Mouse (Mus musculus): ENCODE results near the gene Rab6a. TPM values are rescaled to one million over a fixed set of nuclear protein-coding genes. Genes with fewer than 3 reads are reported as not detected.

Rab6a gene
- total RNA-seq, 2 experiments from 2014 or later: 426 to 428 TPM

DNA sequence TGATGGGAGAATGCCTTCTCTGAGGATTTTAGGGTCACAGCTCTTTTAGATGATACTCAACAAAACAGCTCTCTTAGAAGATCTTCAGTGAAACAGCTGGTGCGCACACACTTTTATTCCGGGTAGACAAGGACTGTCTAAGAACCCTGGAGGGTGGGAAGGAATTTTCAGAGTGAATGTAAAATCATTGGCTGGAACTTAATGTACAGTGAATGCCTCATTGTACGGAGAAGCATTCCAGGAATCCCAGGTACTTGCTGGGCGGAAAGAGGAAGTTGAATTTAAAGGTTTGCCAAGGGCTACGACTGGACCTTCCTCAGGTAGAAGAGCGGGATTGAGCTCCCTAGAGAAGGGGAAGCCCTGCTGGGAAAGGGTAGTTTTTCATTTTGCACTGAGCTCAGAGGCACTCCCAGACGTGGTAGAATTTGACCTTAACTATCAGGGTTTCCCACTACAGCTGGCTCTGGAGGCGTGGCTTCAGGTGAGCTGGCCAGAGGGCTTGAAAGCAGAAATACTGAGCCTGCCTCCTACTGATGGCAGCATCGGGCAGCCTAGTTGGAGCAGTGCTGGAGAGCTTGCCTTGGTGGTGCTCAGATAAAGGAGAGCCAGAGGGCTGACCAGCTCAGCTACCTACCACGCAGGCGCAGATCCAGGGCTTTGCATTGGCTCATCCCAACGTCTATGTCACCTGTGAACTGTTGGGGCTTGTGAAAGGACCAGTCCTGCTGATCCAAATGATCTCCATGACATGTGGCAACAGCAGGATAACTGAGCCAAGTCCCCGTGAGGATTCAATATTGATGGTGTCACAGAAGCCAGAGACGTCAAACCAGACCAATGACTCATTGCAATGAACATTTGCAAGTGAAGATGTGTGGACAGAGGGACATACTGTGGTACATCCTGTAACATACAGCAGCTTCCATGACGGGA lies 72.0 kb downstream of the Rab6a start:
- no peak for DNase-seq (ENCODE audit: low spot score in 2 of 2)

GRCm38 (mm10) chr7:100681132-100681531 lies 73.9 kb downstream of the Rab6a start:
- DNase-seq (ENCODE audit: low spot score in 2 of 2): peak in 1 of 2 experiments; percentile 22

DNA sequence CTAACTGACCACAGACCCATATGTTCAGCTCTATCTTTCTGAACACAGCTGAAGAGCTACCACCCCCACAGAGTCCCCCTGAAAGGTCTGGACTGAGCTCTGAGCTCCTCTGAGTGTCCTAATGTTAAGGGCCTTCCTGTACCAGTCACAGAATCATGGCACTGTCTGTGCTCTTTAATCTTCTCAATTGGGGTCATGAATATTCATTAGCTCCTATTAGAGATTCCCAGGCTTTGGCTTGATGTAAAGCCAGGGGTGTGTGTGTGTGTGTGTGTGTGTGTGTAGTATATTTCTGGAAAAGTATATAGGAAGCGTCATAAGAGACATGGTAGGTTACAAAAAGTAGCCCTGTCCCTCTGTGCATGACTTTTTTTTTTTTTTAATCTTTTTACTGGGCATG lies 76.0 kb downstream of the Rab6a start:
- DNase-seq (ENCODE audit: low spot score in 2 of 2): no peak

- no peak for DNase-seq (ENCODE audit: low spot score in 2 of 2)
Observed at GRCm38 (mm10) chr7:100684081-100684480, 76.9 kb downstream of the Rab6a start.

DNA sequence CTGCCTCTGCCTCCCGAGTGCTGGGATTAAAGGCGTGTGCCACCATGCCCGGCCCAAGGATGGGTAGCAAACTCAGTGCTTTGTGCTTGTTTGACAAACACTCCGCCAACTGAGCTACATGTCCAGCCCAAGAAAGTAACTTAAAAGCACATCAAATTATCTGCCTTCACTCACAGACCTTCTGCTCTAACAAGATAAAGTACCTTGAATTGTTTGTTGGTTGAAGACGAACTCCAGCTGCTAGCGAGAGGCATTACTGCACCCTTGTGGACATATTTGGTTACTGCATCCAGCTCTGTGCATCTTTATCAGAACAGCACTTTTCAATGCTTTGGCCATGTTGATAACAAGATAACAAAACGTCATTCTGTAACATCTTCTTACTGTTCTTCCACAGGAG lies 77.3 kb downstream of the Rab6a start:
- DNase-seq (ENCODE audit: low spot score in 2 of 2): peak; percentile 65 to 81

GRCm38 (mm10) chr7:100685061-100686030 lies 78.1 kb downstream of the Rab6a start:
- peak; percentile 74 to 77 for DNase-seq (ENCODE audit: low spot score in 2 of 2)

- no peak for DNase-seq (ENCODE audit: low spot score in 2 of 2)
Observed at GRCm38 (mm10) chr7:100688471-100688870, 81.3 kb downstream of the Rab6a start.

Other genes starting within 250 kb of the Rab6a start
- gene C2cd3, start 235.2 kb upstream of the Rab6a start, total RNA-seq (2021): 10 to 100 TPM; 23.6 to 25.8 TPM
- gene Ppme1, start 235.1 kb upstream of the Rab6a start, total RNA-seq (2021): 100 to 1,000 TPM; 208 to 219 TPM
- gene Ucp3, start 134.4 kb upstream of the Rab6a start, total RNA-seq (2021): 1 to 10 TPM; 2.0 to 3.6 TPM
- 10 to 100 TPM; 45.3 to 77.9 TPM for gene Ucp2, start 114.1 kb upstream of the Rab6a start, total RNA-seq (2021)
- gene Dnajb13, start 92.5 kb upstream of the Rab6a start, total RNA-seq (2021): under 1 TPM; 0.14 to 0.40 TPM
- gene Coa4, start 70.3 kb upstream of the Rab6a start, total RNA-seq (2021): 1 to 10 TPM; 6.6 to 7.3 TPM
- gene Mrpl48, start 891 bp downstream of the Rab6a start, total RNA-seq (2021): 10 to 100 TPM; 73.0 to 75.1 TPM
- gene Plekhb1, start 55.0 kb downstream of the Rab6a start, total RNA-seq (2021): 100 to 1,000 TPM; 174 to 178 TPM
- gene Fam168a, start 99.2 kb downstream of the Rab6a start, total RNA-seq (2021): 100 to 1,000 TPM; 198 to 207 TPM